Mouse (Mus musculus) MEL (cell line): ENCODE results near the gene Glra2. TPM values are rescaled to one million over a fixed set of nuclear protein-coding genes. Genes with fewer than 3 reads are reported as not detected.

Experiments
- DNase-seq: peaks from one replicate; pipeline ENCODE4 v3.0.0; 2011; ENCODE audit warnings: low read depth, low spot score
- H3K27ac ChIP-seq: 2 replicates; pipeline ENCODE4 v1.5.1; 2012; ENCODE audit warnings: low read depth, mild to moderate bottlenecking, control low read depth, low read length, moderate library complexity; ENCODE audit not compliant: control insufficient read depth
- H3K27me3 ChIP-seq, 2 experiments: fragments of 150-350 bp in 1 of 2; sonication (generic) in 1 of 2; 2 replicates each; pipeline ENCODE4 v1.6.1; 2012; ENCODE audit warnings: low read length in 2 of 2, mild to moderate bottlenecking in 2 of 2, improper control_type of control experiment in 1 of 2, moderate library complexity in 1 of 2; ENCODE audit not compliant: insufficient read depth in 2 of 2, control insufficient read depth in 1 of 2
- H3K36me3 ChIP-seq, 2 experiments: 2 replicates each; pipeline ENCODE4 v1.6.1; 2012 to 2014; ENCODE audit warnings: low read length in 2 of 2, improper control_type of control experiment in 1 of 2, inconsistent platforms in 1 of 2, mild to moderate bottlenecking in 1 of 2; ENCODE audit not compliant: insufficient read depth in 2 of 2, control insufficient read depth in 1 of 2
- H3K4me1 ChIP-seq, 2 experiments: fragments of 150-350 bp in 1 of 2; sonication (generic) in 1 of 2; 2 replicates each; pipeline ENCODE4 v1.6.1; 2012; ENCODE audit warnings: low read length in 2 of 2, improper control_type of control experiment in 1 of 2, mild to moderate bottlenecking in 1 of 2; ENCODE audit not compliant: insufficient read depth in 2 of 2, control insufficient read depth in 1 of 2
- H3K4me3 ChIP-seq, 2 experiments: fragments of 150-350 bp in 1 of 2; sonication (generic) in 1 of 2; 2 replicates each; pipeline ENCODE4 v1.5.1; 2012; ENCODE audit warnings: low read depth in 2 of 2, low read length in 2 of 2, mild to moderate bottlenecking in 2 of 2, moderate library complexity in 2 of 2, control low read depth in 1 of 2, improper control_type of control experiment in 1 of 2; ENCODE audit not compliant: control insufficient read depth in 1 of 2, insufficient read depth in 1 of 2
- H3K79me2 ChIP-seq: 2 replicates; pipeline ENCODE4 v1.6.1; 2012; ENCODE audit warnings: mild to moderate bottlenecking, low read length, moderate library complexity; ENCODE audit not compliant: control insufficient read depth, poor library complexity, insufficient read depth
- H3K9ac ChIP-seq: 2 replicates; pipeline ENCODE4 v1.6.1; 2012; ENCODE audit warnings: low read depth, mild to moderate bottlenecking, control low read depth, low read length, moderate library complexity; ENCODE audit not compliant: control insufficient read depth, poor library complexity, severe bottlenecking
- H3K9me3 ChIP-seq: fragments of 150-350 bp; sonication (generic); replicated peaks from 2 replicates; pipeline ENCODE4 v1.6.1; 2012; ENCODE audit warnings: mild to moderate bottlenecking, low read length, improper control_type of control experiment, moderate library complexity; ENCODE audit not compliant: insufficient read depth
- CHD1 ChIP-seq: IDR thresholded peaks from 2 replicates; pipeline ENCODE4 v1.6.1; 2012; ENCODE audit warnings: low read depth, mild to moderate bottlenecking, inconsistent platforms, low read length, improper control_type of control experiment
- CHD2 ChIP-seq: IDR thresholded peaks from 2 replicates; pipeline ENCODE4 v1.6.1; 2011; ENCODE audit warnings: low read length, improper control_type of control experiment
- CTCF ChIP-seq, 3 experiments: IDR thresholded peaks in 2 of 3; conservative IDR thresholded peaks in 1 of 3; 2 replicates each; pipeline ENCODE4 v1.5.1; 2011 to 2012; ENCODE audit warnings: low read length in 3 of 3, low read depth in 2 of 3, mild to moderate bottlenecking in 2 of 3, improper control_type of control experiment in 1 of 3, inconsistent platforms in 1 of 3, mixed read lengths in 1 of 3, moderate library complexity in 1 of 3; ENCODE audit not compliant: control insufficient read depth in 1 of 3, insufficient read depth in 1 of 3, poor library complexity in 1 of 3, severe bottlenecking in 1 of 3
- E2F4 ChIP-seq: IDR thresholded peaks from 2 replicates; pipeline ENCODE4 v1.6.1; 2011; ENCODE audit warnings: low read depth, low read length, improper control_type of control experiment, borderline replicate concordance
- ELF1 ChIP-seq: IDR thresholded peaks from 2 replicates; pipeline ENCODE4 v1.6.1; 2014; ENCODE audit warnings: low read depth, mild to moderate bottlenecking, inconsistent platforms, low read length, improper control_type of control experiment, moderate library complexity
- EP300 ChIP-seq, 2 experiments: IDR thresholded peaks; 2 replicates each; pipeline ENCODE4 v1.6.1; 2011; ENCODE audit warnings: improper control_type of control experiment in 2 of 2, low read length in 2 of 2, low read depth in 1 of 2, mild to moderate bottlenecking in 1 of 2
- GABPA ChIP-seq: IDR thresholded peaks from 2 replicates; pipeline ENCODE4 v1.6.1; 2012; ENCODE audit warnings: low read depth, mild to moderate bottlenecking, inconsistent platforms, low read length, improper control_type of control experiment, moderate library complexity
- GATA1 ChIP-seq: IDR thresholded peaks from 2 replicates; pipeline ENCODE4 v1.6.1; 2011; ENCODE audit warnings: low read depth, low read length, improper control_type of control experiment
- HCFC1 ChIP-seq: IDR thresholded peaks from 2 replicates; pipeline ENCODE4 v1.6.1; 2012; ENCODE audit warnings: low read depth, mild to moderate bottlenecking, inconsistent platforms, low read length, improper control_type of control experiment, moderate library complexity
- JUND ChIP-seq: IDR thresholded peaks from 2 replicates; pipeline ENCODE4 v1.6.1; 2011; ENCODE audit warnings: low read depth, mild to moderate bottlenecking, improper control_type of control experiment, low read length
- KAT2A ChIP-seq: conservative IDR thresholded peaks from 2 replicates; pipeline ENCODE4 v1.6.1; 2012; ENCODE audit warnings: low read depth, low read length, improper control_type of control experiment, inconsistent platforms
- MXI1 ChIP-seq: IDR thresholded peaks from 2 replicates; pipeline ENCODE4 v1.6.1; 2011; ENCODE audit warnings: mild to moderate bottlenecking, low read depth, low read length, improper control_type of control experiment
- MYB ChIP-seq: IDR thresholded peaks from 2 replicates; pipeline ENCODE4 v1.6.1; 2011; ENCODE audit warnings: mild to moderate bottlenecking, low read depth, low read length, improper control_type of control experiment
- MYC ChIP-seq: IDR thresholded peaks from 2 replicates; pipeline ENCODE4 v1.6.1; 2011; ENCODE audit warnings: low read depth, mild to moderate bottlenecking, low read length, improper control_type of control experiment, moderate library complexity
- NELFE ChIP-seq: IDR thresholded peaks from 2 replicates; pipeline ENCODE4 v1.6.1; 2011; ENCODE audit warnings: low read depth, low read length, improper control_type of control experiment
- NRF1 ChIP-seq: IDR thresholded peaks from 2 replicates; pipeline ENCODE4 v1.6.1; 2014; ENCODE audit warnings: low read depth, mild to moderate bottlenecking, inconsistent platforms, low read length, improper control_type of control experiment, moderate library complexity; ENCODE audit not compliant: poor library complexity, insufficient read depth, severe bottlenecking
- POLR2A ChIP-seq, 2 experiments: IDR thresholded peaks; 2 replicates each; pipeline ENCODE4 v1.6.1; 2011 to 2012; ENCODE audit warnings: low read length in 2 of 2, mild to moderate bottlenecking in 2 of 2, control low read depth in 1 of 2, improper control_type of control experiment in 1 of 2, low read depth in 1 of 2, moderate library complexity in 1 of 2; ENCODE audit not compliant: control insufficient read depth in 1 of 2, insufficient read depth in 1 of 2, poor library complexity in 1 of 2
- RAD21 ChIP-seq: IDR thresholded peaks from 2 replicates; pipeline ENCODE4 v1.6.1; 2011; ENCODE audit warnings: mild to moderate bottlenecking, low read depth, low read length, improper control_type of control experiment
- RCOR1 ChIP-seq: IDR thresholded peaks from 2 replicates; pipeline ENCODE4 v1.6.1; 2012; ENCODE audit warnings: low read depth, mild to moderate bottlenecking, inconsistent platforms, low read length, improper control_type of control experiment
- SIN3A ChIP-seq: IDR thresholded peaks from 2 replicates; pipeline ENCODE4 v1.6.1; 2012; ENCODE audit warnings: low read length, improper control_type of control experiment, inconsistent platforms
- TAL1 ChIP-seq: IDR thresholded peaks from 2 replicates; pipeline ENCODE4 v1.6.1; 2012; ENCODE audit warnings: mild to moderate bottlenecking, inconsistent platforms, low read length, moderate library complexity, mixed read lengths
- TBP ChIP-seq: IDR thresholded peaks from 2 replicates; pipeline ENCODE4 v1.8.0; 2011; ENCODE audit warnings: low read depth, low read length, improper control_type of control experiment
- TCF12 ChIP-seq: IDR thresholded peaks from 2 replicates; pipeline ENCODE4 v1.6.1; 2014; ENCODE audit warnings: low read depth, mild to moderate bottlenecking, inconsistent platforms, low read length, improper control_type of control experiment, moderate library complexity
- UBTF ChIP-seq: IDR thresholded peaks from 2 replicates; pipeline ENCODE4 v1.6.1; 2012; ENCODE audit warnings: low read depth, mild to moderate bottlenecking, inconsistent platforms, low read length, improper control_type of control experiment, moderate library complexity, borderline replicate concordance; ENCODE audit not compliant: insufficient read depth
- USF1 ChIP-seq: IDR thresholded peaks from 2 replicates; pipeline ENCODE4 v1.6.1; 2014; ENCODE audit warnings: low read depth, mild to moderate bottlenecking, inconsistent platforms, low read length, improper control_type of control experiment, moderate library complexity
- USF2 ChIP-seq, 2 experiments: IDR thresholded peaks; 2 replicates each; pipeline ENCODE4 v1.6.1; 2011 to 2012; ENCODE audit warnings: improper control_type of control experiment in 2 of 2, low read length in 2 of 2, borderline replicate concordance in 1 of 2, inconsistent platforms in 1 of 2, low read depth in 1 of 2, mild to moderate bottlenecking in 1 of 2; ENCODE audit not compliant: insufficient read depth in 1 of 2
- ZC3H11A ChIP-seq: IDR thresholded peaks from 2 replicates; pipeline ENCODE4 v1.6.1; 2012; ENCODE audit warnings: low read depth, mild to moderate bottlenecking, inconsistent platforms, low read length, improper control_type of control experiment
- ZKSCAN1 ChIP-seq: IDR thresholded peaks from 2 replicates; pipeline ENCODE4 v1.6.1; 2012; ENCODE audit warnings: low read depth, mild to moderate bottlenecking, inconsistent platforms, low read length, improper control_type of control experiment, moderate library complexity
- ZMIZ1 ChIP-seq: IDR thresholded peaks from 2 replicates; pipeline ENCODE4 v1.6.1; 2012; ENCODE audit warnings: low read depth, mild to moderate bottlenecking, inconsistent platforms, low read length, improper control_type of control experiment, moderate library complexity
- ZNF384 ChIP-seq: IDR thresholded peaks from 2 replicates; pipeline ENCODE4 v1.6.1; 2012; ENCODE audit warnings: low read depth, mild to moderate bottlenecking, inconsistent platforms, low read length, improper control_type of control experiment
- polyA plus RNA-seq, 2 experiments: library from polyadenylated mRNA; stranded (reverse) in 1 of 2; unstranded in 1 of 2; fragments of >175 nt in 1 of 2; fragments of >200 nt in 1 of 2; gene quantifications; 2 replicates each; pipeline versions ENCODE4 v1.2.1 to v1.2.4; 2012; ENCODE audit warnings: low replicate concordance in 2 of 2, low read depth in 1 of 2; ENCODE audit not compliant: insufficient read length in 2 of 2, insufficient read depth in 1 of 2, missing spikeins in 1 of 2
- total RNA-seq: library from RNA; depleted of rRNA; stranded (reverse); fragments of 300-350 nt; gene quantifications from 2 replicates; pipeline ENCODE4 v1.2.3, GENCODE M21; 2012; rRNA removed

Glra2 gene
- total RNA-seq (not detected in 2 replicates), polyA plus RNA-seq (not detected)

- no peak within 1 kb of the TSS for H3K4me3 ChIP-seq
- H3K4me1 ChIP-seq, result no peaks in the 10 kb centered on the region
- no peak within 1 kb of the TSS for H3K27ac ChIP-seq
- no peaks in the 10 kb centered on the region for H3K27me3 ChIP-seq
- H3K9ac ChIP-seq, result no peak within 1 kb of the TSS
- H3K9me3 ChIP-seq, result no peaks in the 10 kb centered on the region
- peak; percentile 22 for DNase-seq
- no peak for TF ChIP-seq USF2 (IDR thresholded peaks at IDR 0.05; ENCODE audit: borderline replicate concordance in 1 of 2, insufficient read depth in 1 of 2, low read depth in 1 of 2, low read length in 2 of 2)
- no peak for TF ChIP-seq MXI1
- TF ChIP-seq CHD2, result no peak
- no peak for TF ChIP-seq TBP
- no peak for TF ChIP-seq HCFC1
- TF ChIP-seq ZKSCAN1, result no peak
- no peak for TF ChIP-seq KAT2A
- TF ChIP-seq MYB, result no peak
- TF ChIP-seq CHD1, result no peak
- no peak for TF ChIP-seq E2F4
- TF ChIP-seq JUND, result no peak
- no peak for TF ChIP-seq CTCF (IDR thresholded peaks at IDR 0.05 in 2 of 3, conservative IDR thresholded peaks at IDR 0.05 in 1 of 3; ENCODE audit: control insufficient read depth in 1 of 3, insufficient read depth in 1 of 3, low read depth in 2 of 3, low read length in 3 of 3, poor library complexity in 1 of 3, severe bottlenecking in 1 of 3)
- TF ChIP-seq USF1, result no peak
- TF ChIP-seq MYC, result no peak
- TF ChIP-seq GATA1, result no peak
- no peak for TF ChIP-seq ZC3H11A
- no peak for TF ChIP-seq ZNF384
- TF ChIP-seq RCOR1, result no peak
- TF ChIP-seq TAL1, result no peak
- no peak for TF ChIP-seq GABPA
- H3K79me2 ChIP-seq, result no peaks in the 10 kb centered on the region
- no peaks in the 10 kb centered on the region for H3K36me3 ChIP-seq
These were observed at the start of gene Glra2 for GRCm38 (mm10) chrX:165326939-165327698. Gene Glra2, minus strand, starts transcription at chrX:165327393.

GRCm38 (mm10) chrX:165362798-165363197, 35.6 kb upstream of the Glra2 start:
- no peak overlapping the region for H3K4me3 ChIP-seq
- TF ChIP-seq ZNF384 (no peak), ZMIZ1 (no peak), ELF1 (no peak), UBTF (no peak), ZC3H11A (no peak), CTCF (IDR thresholded peaks at IDR 0.05 in 2 of 3, conservative IDR thresholded peaks at IDR 0.05 in 1 of 3; ENCODE audit: control insufficient read depth in 1 of 3, insufficient read depth in 1 of 3, low read depth in 2 of 3, low read length in 3 of 3, poor library complexity in 1 of 3, severe bottlenecking in 1 of 3) (no peak), KAT2A (no peak), RAD21 (no peak), NRF1 (no peak), POLR2A (IDR thresholded peaks at IDR 0.05; ENCODE audit: control insufficient read depth in 1 of 2, insufficient read depth in 1 of 2, low read depth in 1 of 2, low read length in 2 of 2, poor library complexity in 1 of 2) (no peak), SIN3A (no peak), TCF12 (no peak), NELFE (no peak), MYB (no peak), CHD1 (no peak), USF2 (IDR thresholded peaks at IDR 0.05; ENCODE audit: borderline replicate concordance in 1 of 2, insufficient read depth in 1 of 2, low read depth in 1 of 2, low read length in 2 of 2) (no peak), MXI1 (no peak), EP300 (IDR thresholded peaks at IDR 0.05; ENCODE audit: low read depth in 1 of 2, low read length in 2 of 2) (no peak), GABPA (no peak)

More at GRCm38 (mm10) chrX:165362798-165363197, 35.6 kb upstream of the Glra2 start:
- DNase-seq, result no peak
- no peak overlapping the region for H3K27ac ChIP-seq
- H3K9ac ChIP-seq, result no peak overlapping the region
- H3K36me3 ChIP-seq, result no peaks in the 10 kb centered on the region
- no peaks in the 10 kb centered on the region for H3K4me1 ChIP-seq
- no peaks in the 10 kb centered on the region for H3K79me2 ChIP-seq
- no peaks in the 10 kb centered on the region for H3K9me3 ChIP-seq
- no peaks in the 10 kb centered on the region for H3K27me3 ChIP-seq
